Mouse (Mus musculus): ENCODE results near the gene Hnrnph3.

GRCm38 (mm10) chr10:63060406-63060805 is 36.4 kb upstream of the Hnrnph3 start:
- TF ChIP-seq POLR2A (IDR thresholded peaks at IDR 0.05; ENCODE audit: insufficient read depth, low read depth, low read length), result no peak
- TF ChIP-seq CTCF (IDR thresholded peaks at IDR 0.05), result no peak

Data from heart, adult 2 months (tissue).